Mouse (Mus musculus) neural tube, embryonic 11.5 days (tissue): ENCODE data around the gene Hadhb. TPM values are rescaled to one million over a fixed set of nuclear protein-coding genes. Genes with fewer than 3 reads are reported as not detected.

ENCODE experiments used
- ATAC-seq: fragments of 200-750 bp; cut with Nextera tagmentation; 2 replicates; pipeline ENCODE4 v1.8.0; 2017; ENCODE audit warnings: moderate number of reproducible peaks, mild to moderate bottlenecking, moderate TSS enrichment, moderate library complexity; ENCODE audit not compliant: insufficient read depth, low FRiP score, low TSS enrichment
- DNase-seq: peaks from one replicate; pipeline ENCODE4 v3.0.0-alpha.2; 2015; ENCODE audit warnings: low spot score
- H3K27ac ChIP-seq: fragments of 300-500 bp; sonication (generic); 2 replicates; pipeline ENCODE4 v1.5.1; 2014; ENCODE audit warnings: low read depth, mild to moderate bottlenecking, low read length
- H3K27me3 ChIP-seq: fragments of 300-500 bp; sonication (generic); 2 replicates; pipeline ENCODE4 v1.6.1; 2014; ENCODE audit warnings: mild to moderate bottlenecking, low read length, mixed read lengths; ENCODE audit not compliant: control insufficient read depth, insufficient read depth
- H3K36me3 ChIP-seq: fragments of 300-500 bp; sonication (generic); 2 replicates; pipeline ENCODE4 v1.6.1; 2014; ENCODE audit warnings: mild to moderate bottlenecking, low read length, moderate library complexity, mixed read lengths; ENCODE audit not compliant: control insufficient read depth, insufficient read depth
- H3K4me1 ChIP-seq: fragments of 300-500 bp; sonication (generic); 2 replicates; pipeline ENCODE4 v1.6.1; 2014; ENCODE audit warnings: low read length, mixed read lengths; ENCODE audit not compliant: control insufficient read depth, insufficient read depth
- H3K4me2 ChIP-seq: fragments of 300-500 bp; sonication (generic); 2 replicates; pipeline ENCODE4 v1.6.1; 2014; ENCODE audit warnings: low read depth, mild to moderate bottlenecking, moderate library complexity
- H3K4me3 ChIP-seq: fragments of 300-500 bp; sonication (generic); 2 replicates; pipeline ENCODE4 v1.5.1; 2014; ENCODE audit warnings: low read depth, low read length
- H3K9ac ChIP-seq: fragments of 300-500 bp; sonication (generic); 2 replicates; pipeline ENCODE4 v1.6.1; 2014; ENCODE audit warnings: mild to moderate bottlenecking, low read length
- H3K9me3 ChIP-seq: fragments of 300-500 bp; sonication (generic); 2 replicates; pipeline ENCODE4 v1.6.1; 2016; ENCODE audit warnings: low read length; ENCODE audit not compliant: control insufficient read depth
- WGBS: fragments of 180-500 bp; shearing (Covaris S2); extraction: QIAGEN DNeasy Blood & Tissue Kit; methylation state at CpG from one replicate; pipeline ENCODE4 v1.1.7; 2014; 5-methylcytosine and 5-hydroxymethylcytosine counted together
- polyA plus RNA-seq: library from polyadenylated mRNA; unstranded; fragments of >200 nt; fragmentation: Nextera tagmentation; extraction: Ambion mirVana; gene quantifications from 2 replicates; pipeline ENCODE4 v1.2.1, GENCODE M21; 2014

Gene Hadhb
- polyA plus RNA-seq, 1 experiment from 2014 or later = 108 TPM

- H3K4me3 ChIP-seq = no peak overlapping the region
- H3K4me2 ChIP-seq = no peak overlapping the region
- ATAC-seq (no peak), DNase-seq (no peak)
- no peaks in the 10 kb centered on the region for H3K4me1 ChIP-seq
- no peaks in the 10 kb centered on the region for H3K9me3 ChIP-seq
- no peak overlapping the region for H3K27ac ChIP-seq
- WGBS = 60% methylated on average over 4 of the region's 4 CpGs
- no peaks in the 10 kb centered on the region for H3K27me3 ChIP-seq
- H3K36me3 ChIP-seq = peaks cover 7% of the 10 kb centered on the region
- no peak overlapping the region for H3K9ac ChIP-seq
Measured at GRCm38 (mm10) chr5:30175811-30176210, 20.8 kb downstream of the Hadhb start.

- Histone ChIP-seq H3K9ac (no peak overlapping the region), H3K27me3 (no peaks in the 10 kb centered on the region), H3K4me3 (no peak overlapping the region), H3K27ac (no peak overlapping the region), H3K9me3 (no peaks in the 10 kb centered on the region), H3K4me1 (no peaks in the 10 kb centered on the region), H3K4me2 (no peak overlapping the region), H3K36me3 (peaks cover 4% of the 10 kb centered on the region)
- WGBS = 93% methylated on average over 12 of the region's 12 CpGs
- ATAC-seq (no peak), DNase-seq (no peak)
Measured at GRCm38 (mm10) chr5:30187687-30188485, 32.8 kb downstream of the Hadhb start.

GRCm38 (mm10) chr5:30192452-30192851 lies 37.4 kb downstream of the Hadhb start:
- no peak overlapping the region for H3K9ac ChIP-seq
- DNase-seq (no peak), ATAC-seq (no peak)
- WGBS = 81% methylated on average over 1 of the region's 1 CpGs
- H3K27me3 ChIP-seq = no peaks in the 10 kb centered on the region
- H3K36me3 ChIP-seq = no peaks in the 10 kb centered on the region
- H3K4me1 ChIP-seq = no peaks in the 10 kb centered on the region
- no peak overlapping the region for H3K4me2 ChIP-seq
- no peaks in the 10 kb centered on the region for H3K9me3 ChIP-seq
- no peak overlapping the region for H3K4me3 ChIP-seq
- no peak overlapping the region for H3K27ac ChIP-seq

- Histone ChIP-seq H3K9ac (no peak overlapping the region), H3K4me1 (no peaks in the 10 kb centered on the region), H3K4me2 (no peak overlapping the region), H3K36me3 (no peaks in the 10 kb centered on the region), H3K27me3 (no peaks in the 10 kb centered on the region), H3K4me3 (no peak overlapping the region), H3K9me3 (no peaks in the 10 kb centered on the region), H3K27ac (no peak overlapping the region)
- no peak for DNase-seq
- ATAC-seq = no peak
- WGBS = 89% methylated on average over 5 of the region's 5 CpGs
Measured at GRCm38 (mm10) chr5:30195340-30195739, 40.3 kb downstream of the Hadhb start.

- no peak for ATAC-seq
- no peak overlapping the region for H3K9ac ChIP-seq
- 74% methylated on average over 7 of the region's 7 CpGs for WGBS
Measured at GRCm38 (mm10) chr5:30198257-30198656, 43.2 kb downstream of the Hadhb start.

GRCm38 (mm10) chr5:30201521-30201920 lies 46.5 kb downstream of the Hadhb start:
- WGBS = 59% methylated on average over 5 of the region's 5 CpGs
- Histone ChIP-seq H3K36me3 (no peaks in the 10 kb centered on the region), H3K27ac (no peak overlapping the region), H3K4me3 (no peak overlapping the region), H3K27me3 (no peaks in the 10 kb centered on the region), H3K4me2 (no peak overlapping the region), H3K9ac (no peak overlapping the region), H3K9me3 (no peaks in the 10 kb centered on the region), H3K4me1 (no peaks in the 10 kb centered on the region)
- DNase-seq (peak; percentile 30), ATAC-seq (no peak)

More at GRCm38 (mm10) chr5:30198257-30198656, 43.2 kb downstream of the Hadhb start:
- Histone ChIP-seq H3K36me3 (no peaks in the 10 kb centered on the region), H3K4me2 (no peak overlapping the region), H3K4me3 (no peak overlapping the region), H3K9me3 (no peaks in the 10 kb centered on the region), H3K27ac (no peak overlapping the region), H3K27me3 (no peaks in the 10 kb centered on the region), H3K4me1 (no peaks in the 10 kb centered on the region)
- no peak for DNase-seq

GRCm38 (mm10) chr5:30202221-30202620 lies 47.2 kb downstream of the Hadhb start:
- H3K4me2 ChIP-seq = no peak overlapping the region
- no peak for ATAC-seq
- no peaks in the 10 kb centered on the region for H3K27me3 ChIP-seq
- H3K4me3 ChIP-seq = no peak overlapping the region
- no peaks in the 10 kb centered on the region for H3K9me3 ChIP-seq
- H3K27ac ChIP-seq = no peak overlapping the region
- no peak overlapping the region for H3K9ac ChIP-seq
- H3K4me1 ChIP-seq = no peaks in the 10 kb centered on the region
- WGBS = 88% methylated on average over 7 of the region's 7 CpGs
- no peak for DNase-seq
- no peaks in the 10 kb centered on the region for H3K36me3 ChIP-seq

GRCm38 (mm10) chr5:30203216-30203885 lies 48.3 kb downstream of the Hadhb start:
- Histone ChIP-seq H3K27ac (no peak overlapping the region), H3K4me1 (no peaks in the 10 kb centered on the region), H3K27me3 (no peaks in the 10 kb centered on the region), H3K4me3 (no peak overlapping the region), H3K9me3 (no peaks in the 10 kb centered on the region), H3K4me2 (no peak overlapping the region), H3K36me3 (no peaks in the 10 kb centered on the region), H3K9ac (no peak overlapping the region)
- 87% methylated on average over 10 of the region's 10 CpGs for WGBS
- DNase-seq (no peak), ATAC-seq (no peak)

- no peak overlapping the region for H3K9ac ChIP-seq
- no peaks in the 10 kb centered on the region for H3K27me3 ChIP-seq
- WGBS = 47% methylated on average over 1 of the region's 1 CpGs
- H3K4me3 ChIP-seq = no peak overlapping the region
- no peak for DNase-seq
- no peaks in the 10 kb centered on the region for H3K36me3 ChIP-seq
- no peak for ATAC-seq
- no peak overlapping the region for H3K4me2 ChIP-seq
- H3K9me3 ChIP-seq = no peaks in the 10 kb centered on the region
- H3K27ac ChIP-seq = no peak overlapping the region
- no peaks in the 10 kb centered on the region for H3K4me1 ChIP-seq
Measured at GRCm38 (mm10) chr5:30204441-30204840, 49.4 kb downstream of the Hadhb start.
